Comparison of ENCODE assay signal across 17 mouse cellular contexts in the genomic region with DNA sequence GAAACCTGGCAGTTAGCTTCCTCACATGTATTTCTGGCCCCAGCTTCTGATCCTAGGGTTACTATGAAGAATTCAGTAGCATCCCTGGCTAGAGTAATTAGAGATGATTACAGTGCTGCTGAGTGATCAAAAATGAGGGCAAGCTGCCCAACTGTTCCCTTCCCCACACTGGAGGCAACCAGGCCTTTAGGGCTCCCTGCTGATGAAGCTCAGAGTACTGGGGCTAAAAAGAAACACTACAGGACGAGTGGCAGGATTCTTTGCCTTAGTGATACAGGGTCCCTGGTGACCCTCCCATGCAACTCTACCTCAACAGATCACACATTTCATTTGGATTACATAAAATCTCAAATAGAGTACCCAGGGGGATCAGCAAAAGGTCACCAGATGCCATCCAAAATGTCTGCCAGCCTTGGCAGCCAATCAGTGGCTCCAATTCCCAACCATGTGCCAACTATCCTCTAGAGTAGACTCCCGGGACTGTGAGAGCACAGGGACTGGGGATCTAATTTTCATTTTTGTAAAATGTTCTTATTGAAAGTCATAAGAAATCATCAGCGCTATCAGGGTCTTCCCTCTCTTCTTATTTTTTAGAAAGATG. TPM values are rescaled to one million over a fixed set of nuclear protein-coding genes. Genes with fewer than 3 reads are reported as not detected.
A peak's percentile ranks its signal among the peaks of the same experiment; 100 is the strongest.
DNase-seq lines count a peak whose midpoint lies in the region; ATAC-seq lines count a peak whose summit lies in the region.
"Had no signal": no experiment of that assay in that cellular context is flagged by ENCODE, and none has a peak within 500 bp of the region (broad histone marks: within the 10 kb centered on the region; RNA-seq: fewer than 3 reads in every experiment).

No protein-coding gene starts in this region.

- ATAC-seq in frontal cortex, adult (ENCODE audit: low TSS enrichment): peak; percentile 23; the same call in 1 of the 2 replicates
- no peak for ATAC-seq in erythroid progenitor cell, adult 5-6 weeks (replicated peaks; ENCODE audit: low FRiP score, poor library complexity, severe bottlenecking)
- no peak for ATAC-seq in granulocyte monocyte progenitor cell, adult 5-6 weeks (replicated peaks; ENCODE audit: poor library complexity, severe bottlenecking)
- ATAC-seq: lung, postnatal 0 days had no signal

- DNase-seq in frontal cortex, adult 2 months (ENCODE audit: extremely low spot score in 1 of 2, low spot score in 1 of 2): no peak
- DNase-seq in adrenal gland, postnatal 14 days: peak; percentile 15
- DNase-seq in cerebellum, adult 11-12 months: peak; percentile 63
- DNase-seq in gastrocnemius, adult 18-20 months (ENCODE audit: low spot score): peak; percentile 76
- DNase-seq in left cerebral cortex, adult 18-20 months (ENCODE audit: low spot score in 2 of 2): no peak
- DNase-seq: kidney, adult 18-20 months; thymus, postnatal 25 days had no signal

RNA-seq across cellular contexts. Expression of a gene that starts 11.9 kb away (rescaled TPM):
- polyA plus RNA-seq in frontal cortex, adult 2 months (2012; rRNA removed): not detected in 2 replicates
- not detected in 2 replicates for total RNA-seq in adrenal gland, postnatal 14 days (2021)
- total RNA-seq in gastrocnemius, adult 18-20 months (2021): not detected
- not detected in 2 replicates for total RNA-seq in erythroid progenitor cell, adult 5-6 weeks (2015; ENCODE audit: low replicate concordance)
- total RNA-seq in erythroid progenitor cell, adult 5-6 weeks (2017; ENCODE audit: low replicate concordance): not detected in 2 replicates
- not detected for total RNA-seq in left cerebral cortex, adult 18-20 months (2021)
- not detected in 2 replicates for total RNA-seq in granulocyte monocyte progenitor cell, adult 5-6 weeks (2014; fragmentation: Nextera tagmentation)
- not detected in 2 replicates for total RNA-seq in granulocyte monocyte progenitor cell, adult 5-6 weeks (2017)
- total RNA-seq: G1E; liver, adult 2 months had no signal
- polyA plus RNA-seq: G1E; heart, embryonic 12.5 days; hindbrain, embryonic 14.5 days; large intestine, adult 2 months; liver, adult 2 months; small intestine, adult 2 months had no signal

Comparison
In these comparisons a context has a peak if more than half of its experiments do, and no peak if none do; other contexts are left out.
1. DNase-seq: peak in adrenal gland, postnatal 14 days (single experiment), cerebellum, adult 11-12 months (single experiment) and gastrocnemius, adult 18-20 months (single experiment); none in frontal cortex, adult 2 months (0 of 2) and left cerebral cortex, adult 18-20 months (0 of 2).